ENCODE assay signal across 8 mouse cellular contexts in genomic region chr2:109916782-109917495, GRCm38 (mm10). TPM values are rescaled to one million over a fixed set of nuclear protein-coding genes. Genes with fewer than 3 reads are reported as not detected.
DNase-seq lines count a peak whose midpoint lies in the region; ATAC-seq and TF ChIP-seq lines count a peak whose summit lies in the region.

No protein-coding gene starts in this region.

- no peak for TF ChIP-seq CTCF in small intestine, adult 2 months (IDR thresholded peaks at IDR 0.05; ENCODE audit: extremely low read depth, insufficient read length, insufficient replicate concordance, low read depth, low read length)

- H3K36me3 ChIP-seq in lung, embryonic 15.5 days = no peaks in the 10 kb centered on the region
- H3K36me3 ChIP-seq in limb, embryonic 10.5 days = no peaks in the 10 kb centered on the region
- H3K36me3 ChIP-seq in small intestine, adult 2 months (ENCODE audit: control insufficient read depth, insufficient read depth, low read length) = no peaks in the 10 kb centered on the region

- no peak overlapping the region for H3K9ac ChIP-seq in lung, embryonic 15.5 days

- H3K27ac ChIP-seq in lung, embryonic 15.5 days = no peak overlapping the region
- peak overlapping the region; percentile 97 for H3K27ac ChIP-seq in limb, embryonic 10.5 days
- no peak overlapping the region for H3K27ac ChIP-seq in small intestine, adult 2 months (ENCODE audit: insufficient read depth, low read depth, low read length)

- TF ChIP-seq POLR2A in small intestine, adult 2 months (IDR thresholded peaks at IDR 0.05; ENCODE audit: low read depth, low read length) = no peak

- 6% methylated on average over 11 of the region's 11 CpGs for WGBS in lung, embryonic 15.5 days
- 1% methylated on average over 11 of the region's 11 CpGs for WGBS in limb, embryonic 10.5 days
- WGBS in small intestine, adult 2 months = 9% methylated on average over 11 of the region's 11 CpGs

- H3K27me3 ChIP-seq in lung, embryonic 15.5 days = peaks cover 60% of the 10 kb centered on the region
- H3K27me3 ChIP-seq in limb, embryonic 10.5 days (ENCODE audit: low read depth, poor library complexity, severe bottlenecking) = no peaks in the 10 kb centered on the region
- no peaks in the 10 kb centered on the region for H3K27me3 ChIP-seq in small intestine, adult 2 months (ENCODE audit: control insufficient read depth, insufficient read depth, low read length)

- no peak for ATAC-seq in lung, embryonic 15.5 days (ENCODE audit: borderline replicate concordance, extremely low read depth, low FRiP score, low TSS enrichment)
- ATAC-seq in erythroid progenitor cell, adult 5-6 weeks (replicated peaks; ENCODE audit: low FRiP score, poor library complexity, severe bottlenecking) = no peak

- H3K4me1 ChIP-seq in lung, embryonic 15.5 days = peaks cover 19% of the 10 kb centered on the region
- H3K4me1 ChIP-seq in limb, embryonic 10.5 days = peaks cover 44% of the 10 kb centered on the region
- H3K4me1 ChIP-seq in small intestine, adult 2 months (ENCODE audit: control insufficient read depth, insufficient read depth, insufficient read length, low read length) = peaks cover 4% of the 10 kb centered on the region; the same call in 1 of the 2 replicates

- DNase-seq in cerebellum, adult 11-12 months = peak; percentile 40
- DNase-seq in cerebellum, adult 18-20 months = no peak
- no peak for DNase-seq in lung, postnatal 14 days
- no peak for DNase-seq in limb, embryonic 10.5 days (ENCODE audit: low spot score)
- DNase-seq in thymus, postnatal 10 days (ENCODE audit: low spot score in 2 of 2) = no peak

- H3K4me3 ChIP-seq in lung, embryonic 15.5 days = peak overlapping the region; percentile 74
- H3K4me3 ChIP-seq in limb, embryonic 10.5 days = peak overlapping the region; percentile 88
- peak overlapping the region; percentile 31; the same call in 1 of the 2 replicates for H3K4me3 ChIP-seq in small intestine, adult 2 months (ENCODE audit: low read depth, low read length)

- peak overlapping the region; percentile 93 for H3K4me2 ChIP-seq in lung, embryonic 15.5 days

- H3K9me3 ChIP-seq in lung, embryonic 15.5 days = no peaks in the 10 kb centered on the region
- H3K9me3 ChIP-seq in limb, embryonic 10.5 days (replicated peaks) = no peaks in the 10 kb centered on the region

RNA-seq across cellular contexts. Expression of gene Lgr4, which starts 0.5 kb away (rescaled TPM):
- polyA plus RNA-seq in lung, embryonic 15.5 days (2015; fragmentation: Nextera tagmentation; extraction: Ambion mirVana) = 2.9 and 3.0 TPM in 2 replicates
- 9.0 and 10.6 TPM in 2 replicates for polyA plus RNA-seq in limb, embryonic 10.5 days (2016; fragmentation: Nextera tagmentation; extraction: Ambion mirVana)
- 12.0 and 51.4 TPM in 2 replicates for polyA plus RNA-seq in small intestine, adult 2 months (2012; rRNA removed)
- total RNA-seq in erythroid progenitor cell, adult 5-6 weeks (2015; ENCODE audit: low replicate concordance) = not detected in 2 replicates
- 0.26 TPM in 1 of 2 replicates, not detected in the other for total RNA-seq in erythroid progenitor cell, adult 5-6 weeks (2017; ENCODE audit: low replicate concordance)

RNA-seq across cellular contexts. Expression of gene Lin7c, which starts 26.3 kb away (rescaled TPM):
- polyA plus RNA-seq in lung, embryonic 15.5 days (2015; fragmentation: Nextera tagmentation; extraction: Ambion mirVana) = 55.9 and 56.4 TPM in 2 replicates
- polyA plus RNA-seq in limb, embryonic 10.5 days (2016; fragmentation: Nextera tagmentation; extraction: Ambion mirVana) = 64.3 and 68.9 TPM in 2 replicates
- polyA plus RNA-seq in small intestine, adult 2 months (2012; rRNA removed) = 2.0 and 3.8 TPM in 2 replicates
- 17.7 and 28.1 TPM in 2 replicates for total RNA-seq in erythroid progenitor cell, adult 5-6 weeks (2015; ENCODE audit: low replicate concordance)
- total RNA-seq in erythroid progenitor cell, adult 5-6 weeks (2017; ENCODE audit: low replicate concordance) = 29.7 and 32.6 TPM in 2 replicates

Comparison
In these comparisons a context has a peak if more than half of its experiments do, and no peak if none do; other contexts are left out.
1. H3K4me3 ChIP-seq: peak in every context shown above with its lines; median percentile 88 in limb, embryonic 10.5 days; 74 in lung, embryonic 15.5 days; 31 in small intestine, adult 2 months.
2. RNA of gene Lin7c, which starts 26.3 kb away (polyA plus RNA-seq): 64.3 to 68.9 TPM in limb, embryonic 10.5 days and 55.9 to 56.4 TPM in lung, embryonic 15.5 days; 2.0 to 3.8 TPM in small intestine, adult 2 months; every median in the first group is over 10 times any median in the second.